Mouse (Mus musculus): Measurements from ENCODE around the gene Rcc1. TPM values are rescaled to one million over a fixed set of nuclear protein-coding genes. Genes with fewer than 3 reads are reported as not detected.

The Rcc1 gene
- 9.6 and 21.3 TPM in 2 replicates for polyA plus RNA-seq (2012; ENCODE audit: low replicate concordance)

GRCm38 (mm10) chr4:132353481-132353885 lies at the start of gene Rcc1:
Gene Rcc1 (minus strand): TSS chr4:132353605.

GRCm38 (mm10) chr4:132329115-132329834 lies 24.1 kb downstream of the Rcc1 start, which contains the start of gene Trnau1ap:
Gene Trnau1ap (minus strand): TSS chr4:132329538.

GRCm38 (mm10) chr4:132302939-132303479 lies 50.4 kb downstream of the Rcc1 start, which contains the start of gene Rab42:
Gene Rab42 (minus strand): TSS chr4:132303385.

Other genes with a start within 250 kb of the Rcc1 start
- gene Oprd1, start 209.1 kb downstream of the Rcc1 start, polyA plus RNA-seq (2012; ENCODE audit: low replicate concordance): 0.26 and 0.64 TPM in 2 replicates
- gene Ythdf2, start 141.3 kb downstream of the Rcc1 start, polyA plus RNA-seq (2012; ENCODE audit: low replicate concordance): 29.9 and 51.9 TPM in 2 replicates
- gene Gmeb1, start 92.0 kb downstream of the Rcc1 start, polyA plus RNA-seq (2012; ENCODE audit: low replicate concordance): 4.3 and 21.8 TPM in 2 replicates
- 2.3 and 17.1 TPM in 2 replicates for gene Taf12, start 79.2 kb downstream of the Rcc1 start, polyA plus RNA-seq (2012; ENCODE audit: low replicate concordance)
- gene Rab42, start 50.2 kb downstream of the Rcc1 start, polyA plus RNA-seq (2012; ENCODE audit: low replicate concordance): 0.17 TPM in 1 of 2 replicates, not detected in the other
- 29.7 and 39.5 TPM in 2 replicates for gene Trnau1ap, start 24.1 kb downstream of the Rcc1 start, polyA plus RNA-seq (2012; ENCODE audit: low replicate concordance)
- gene Phactr4, start 68.9 kb upstream of the Rcc1 start, polyA plus RNA-seq (2012; ENCODE audit: low replicate concordance): 7.5 and 8.5 TPM in 2 replicates
- gene Med18, start 110.3 kb upstream of the Rcc1 start, polyA plus RNA-seq (2012; ENCODE audit: low replicate concordance): 3.6 and 6.6 TPM in 2 replicates
- 14.7 and 17.3 TPM in 2 replicates for gene Sesn2, start 156.9 kb upstream of the Rcc1 start, polyA plus RNA-seq (2012; ENCODE audit: low replicate concordance)
- gene Atpif1, start 180.1 kb upstream of the Rcc1 start, polyA plus RNA-seq (2012; ENCODE audit: low replicate concordance): 10.0 and 119 TPM in 2 replicates
- 23.6 and 222 TPM in 2 replicates for gene Dnajc8, start 181.9 kb upstream of the Rcc1 start, polyA plus RNA-seq (2012; ENCODE audit: low replicate concordance)
- 3.8 and 6.1 TPM in 2 replicates for gene Ptafr, start 210.5 kb upstream of the Rcc1 start, polyA plus RNA-seq (2012; ENCODE audit: low replicate concordance)

All from hematopoietic multipotent progenitor cell, adult 10-12 weeks (in vitro differentiated cells).